Mouse (Mus musculus) hindbrain, embryonic 12.5 days (tissue): Measurements from ENCODE around the gene Tnrc6b. TPM values are rescaled to one million over a fixed set of nuclear protein-coding genes. Genes with fewer than 3 reads are reported as not detected.

Experiments used
- ATAC-seq: fragments of 200-750 bp; cut with Nextera tagmentation; 2 replicates; pipeline ENCODE4 v1.8.0; 2017; ENCODE audit warnings: moderate TSS enrichment; ENCODE audit not compliant: low FRiP score
- H3K27ac ChIP-seq: fragments of 300-500 bp; sonication (generic); 2 replicates; pipeline ENCODE4 v1.5.1; 2016; ENCODE audit warnings: mild to moderate bottlenecking
- H3K27me3 ChIP-seq: fragments of 300-500 bp; sonication (generic); 2 replicates; pipeline ENCODE4 v1.6.1; 2016; ENCODE audit warnings: mild to moderate bottlenecking
- H3K36me3 ChIP-seq: fragments of 300-500 bp; sonication (generic); 2 replicates; pipeline ENCODE4 v1.6.1; 2016; ENCODE audit warnings: mild to moderate bottlenecking
- H3K4me1 ChIP-seq: fragments of 300-500 bp; sonication (generic); 2 replicates; pipeline ENCODE4 v1.6.1; 2016
- H3K4me2 ChIP-seq: fragments of 300-500 bp; sonication (generic); replicated peaks from 2 replicates; pipeline ENCODE4 v1.6.1; 2016; ENCODE audit warnings: mild to moderate bottlenecking
- H3K4me3 ChIP-seq: fragments of 300-500 bp; sonication (generic); 2 replicates; pipeline ENCODE4 v1.5.1; 2016; ENCODE audit warnings: mild to moderate bottlenecking
- H3K9ac ChIP-seq: fragments of 300-500 bp; sonication (generic); 2 replicates; pipeline ENCODE4 v1.6.1; 2016; ENCODE audit warnings: mild to moderate bottlenecking, moderate library complexity
- H3K9me3 ChIP-seq: fragments of 300-500 bp; sonication (generic); replicated peaks from 2 replicates; pipeline ENCODE4 v1.6.1; 2016; ENCODE audit warnings: mild to moderate bottlenecking
- WGBS: fragments of 180-500 bp; shearing (Covaris S2); methylation state at CpG from one replicate; pipeline ENCODE4 v1.1.7; 2016; 5-methylcytosine and 5-hydroxymethylcytosine counted together
- polyA plus RNA-seq: library from polyadenylated mRNA; unstranded; fragments of >200 nt; fragmentation: Nextera tagmentation; extraction: Ambion mirVana; gene quantifications from 2 replicates; pipeline ENCODE4 v1.2.1, GENCODE M21; 2016

Tnrc6b gene
- polyA plus RNA-seq, 1 experiment from 2014 or later: 55.6 TPM

GRCm38 (mm10) chr15:80780154-80780751, 69.1 kb downstream of the Tnrc6b start:
- Histone ChIP-seq H3K4me2 (no peak overlapping the region), H3K27me3 (no peaks in the 10 kb centered on the region), H3K4me3 (no peak overlapping the region), H3K36me3 (no peaks in the 10 kb centered on the region), H3K27ac (no peak overlapping the region), H3K4me1 (no peaks in the 10 kb centered on the region), H3K9me3 (no peaks in the 10 kb centered on the region), H3K9ac (no peak overlapping the region)
- 91% methylated on average over 5 of the region's 5 CpGs for WGBS
- no peak for ATAC-seq

DNA sequence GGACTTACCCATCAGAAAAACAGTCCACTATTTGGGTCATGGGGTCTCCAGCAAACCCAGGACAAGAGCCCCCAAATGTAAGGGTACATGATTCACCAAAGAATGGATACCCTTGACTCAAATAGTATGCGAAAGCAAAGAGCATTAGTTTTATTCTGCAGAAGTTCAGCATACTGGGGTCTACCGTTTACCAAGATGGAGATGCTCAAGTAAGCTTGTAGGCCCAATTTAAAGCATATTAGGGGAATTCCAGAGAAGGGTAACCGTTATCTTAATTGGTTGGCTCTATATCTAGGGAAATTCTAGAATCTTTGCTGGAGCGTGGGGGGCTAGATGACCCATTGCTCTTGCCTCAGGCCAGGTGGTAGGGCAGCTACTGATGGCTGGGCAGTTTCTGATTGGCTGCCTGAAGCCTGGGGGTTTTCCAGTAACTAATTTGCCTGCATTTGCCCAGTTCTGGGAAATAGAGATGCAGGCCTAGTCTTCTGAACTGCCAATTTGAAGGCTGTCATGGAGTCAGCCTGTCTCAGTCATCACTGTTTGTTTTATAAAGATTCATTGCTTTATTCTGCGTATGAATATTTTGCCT, 70.2 kb downstream of the Tnrc6b start:
- H3K4me1 ChIP-seq: no peaks in the 10 kb centered on the region
- 87% methylated on average over 5 of the region's 5 CpGs for WGBS
- no peaks in the 10 kb centered on the region for H3K9me3 ChIP-seq
- H3K36me3 ChIP-seq: no peaks in the 10 kb centered on the region
- H3K4me3 ChIP-seq: no peak overlapping the region
- no peak overlapping the region for H3K4me2 ChIP-seq
- H3K27me3 ChIP-seq: no peaks in the 10 kb centered on the region
- no peak overlapping the region for H3K27ac ChIP-seq
- no peak for ATAC-seq
- no peak overlapping the region for H3K9ac ChIP-seq

DNA sequence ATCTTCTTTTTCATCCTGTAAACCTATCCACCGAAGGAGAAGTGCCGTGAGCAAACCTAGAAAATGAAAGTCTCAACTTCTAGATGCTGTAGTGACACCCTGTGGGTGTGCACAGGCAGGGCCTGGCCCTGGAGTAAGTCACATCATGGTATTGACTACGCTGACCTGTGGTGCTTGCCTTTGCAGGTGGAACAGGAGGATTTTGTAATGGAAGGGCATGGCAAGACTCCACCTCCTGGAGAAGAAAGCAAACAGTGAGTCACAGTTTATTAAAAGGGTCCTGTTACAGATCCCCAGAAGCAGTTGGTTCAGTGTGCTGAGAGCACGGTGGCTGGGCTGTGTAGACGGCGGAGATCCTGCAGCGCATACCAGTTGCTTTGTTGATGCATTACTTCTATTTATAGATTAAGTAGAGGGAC, 73.4 kb downstream of the Tnrc6b start:
- no peak overlapping the region for H3K4me2 ChIP-seq
- no peak overlapping the region for H3K4me3 ChIP-seq
- ATAC-seq: no peak
- H3K9ac ChIP-seq: no peak overlapping the region
- H3K4me1 ChIP-seq: no peaks in the 10 kb centered on the region
- no peaks in the 10 kb centered on the region for H3K36me3 ChIP-seq
- no peaks in the 10 kb centered on the region for H3K27me3 ChIP-seq
- no peaks in the 10 kb centered on the region for H3K9me3 ChIP-seq
- 64% methylated on average over 7 of the region's 7 CpGs for WGBS
- H3K27ac ChIP-seq: no peak overlapping the region

GRCm38 (mm10) chr15:80785699-80786098, 74.6 kb downstream of the Tnrc6b start:
- Histone ChIP-seq H3K9ac (no peak overlapping the region), H3K36me3 (no peaks in the 10 kb centered on the region), H3K4me2 (no peak overlapping the region), H3K27ac (no peak overlapping the region), H3K9me3 (no peaks in the 10 kb centered on the region), H3K4me1 (no peaks in the 10 kb centered on the region), H3K27me3 (no peaks in the 10 kb centered on the region), H3K4me3 (no peak overlapping the region)
- WGBS: 89% methylated on average over 1 of the region's 1 CpGs
- ATAC-seq: no peak

DNA sequence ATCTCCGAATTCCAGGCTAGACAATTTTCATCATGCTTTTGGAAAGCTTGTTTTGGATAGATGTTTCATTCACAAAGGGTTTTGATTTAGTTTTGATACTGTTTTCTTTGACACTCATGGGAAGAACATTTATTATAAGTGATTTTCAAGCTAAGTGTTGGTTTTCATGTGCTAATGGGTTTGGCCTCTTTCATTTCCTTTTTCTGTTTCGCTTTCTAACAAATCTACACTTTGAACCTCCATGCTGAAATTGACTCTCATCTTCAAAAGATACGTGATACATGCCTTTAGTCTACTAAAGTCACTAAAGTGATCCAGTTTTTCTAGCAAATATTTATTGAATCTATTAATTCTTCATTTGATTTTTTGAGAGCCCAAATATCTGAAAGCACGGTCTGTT, 76.6 kb downstream of the Tnrc6b start:
- H3K4me3 ChIP-seq: no peak overlapping the region
- no peak overlapping the region for H3K27ac ChIP-seq
- H3K4me2 ChIP-seq: no peak overlapping the region
- WGBS: 89% methylated on average over 4 of the region's 4 CpGs
- H3K4me1 ChIP-seq: no peaks in the 10 kb centered on the region
- no peak for ATAC-seq
- H3K9ac ChIP-seq: no peak overlapping the region
- H3K36me3 ChIP-seq: no peaks in the 10 kb centered on the region
- H3K27me3 ChIP-seq: no peaks in the 10 kb centered on the region
- H3K9me3 ChIP-seq: no peaks in the 10 kb centered on the region

- Histone ChIP-seq H3K9ac (no peak overlapping the region), H3K36me3 (no peaks in the 10 kb centered on the region), H3K4me2 (no peak overlapping the region), H3K27me3 (no peaks in the 10 kb centered on the region), H3K4me3 (no peak overlapping the region), H3K9me3 (no peaks in the 10 kb centered on the region), H3K27ac (no peak overlapping the region), H3K4me1 (peaks cover 3% of the 10 kb centered on the region)
- 76% methylated on average over 3 of the region's 3 CpGs for WGBS
- ATAC-seq: no peak
These were observed 81.4 kb downstream of the Tnrc6b start for GRCm38 (mm10) chr15:80792556-80792955.

GRCm38 (mm10) chr15:80795076-80795475, 84.0 kb downstream of the Tnrc6b start:
- peaks cover 6% of the 10 kb centered on the region for H3K4me1 ChIP-seq
- WGBS: 94% methylated on average over 1 of the region's 1 CpGs
- no peaks in the 10 kb centered on the region for H3K27me3 ChIP-seq
- H3K9me3 ChIP-seq: no peaks in the 10 kb centered on the region
- no peak overlapping the region for H3K4me3 ChIP-seq
- ATAC-seq: no peak
- H3K9ac ChIP-seq: no peak overlapping the region
- no peak overlapping the region for H3K4me2 ChIP-seq
- H3K27ac ChIP-seq: no peak overlapping the region
- H3K36me3 ChIP-seq: no peaks in the 10 kb centered on the region

- ATAC-seq: peak; percentile 66
- Histone ChIP-seq H3K4me2 (peak overlapping the region; percentile 56), H3K27me3 (no peaks in the 10 kb centered on the region), H3K9me3 (no peaks in the 10 kb centered on the region), H3K9ac (peak overlapping the region; percentile 56), H3K36me3 (no peaks in the 10 kb centered on the region), H3K27ac (peak overlapping the region; percentile 81), H3K4me1 (peaks cover 21% of the 10 kb centered on the region), H3K4me3 (peak overlapping the region; percentile 58)
- under 1% methylated on average over 6 of the region's 6 CpGs for WGBS
These were observed 86.6 kb downstream of the Tnrc6b start for GRCm38 (mm10) chr15:80797757-80798156.

- Histone ChIP-seq H3K36me3 (no peaks in the 10 kb centered on the region), H3K4me2 (peak overlapping the region; percentile 65), H3K4me3 (peak overlapping the region; percentile 58), H3K27ac (peak overlapping the region; percentile 92), H3K27me3 (no peaks in the 10 kb centered on the region), H3K9me3 (no peaks in the 10 kb centered on the region), H3K4me1 (peaks cover 29% of the 10 kb centered on the region), H3K9ac (peak overlapping the region; percentile 83)
- ATAC-seq: peak; percentile 90
- under 1% methylated on average over 17 of the region's 17 CpGs for WGBS
These were observed 87.4 kb downstream of the Tnrc6b start for GRCm38 (mm10) chr15:80798367-80799073.

GRCm38 (mm10) chr15:80799074-80799633, 88.0 kb downstream of the Tnrc6b start:
- Histone ChIP-seq H3K9me3 (no peaks in the 10 kb centered on the region), H3K4me3 (peak overlapping the region; percentile 58), H3K9ac (peak overlapping the region; percentile 83), H3K27me3 (no peaks in the 10 kb centered on the region), H3K27ac (peak overlapping the region; percentile 92), H3K4me2 (peak overlapping the region; percentile 65), H3K4me1 (peaks cover 30% of the 10 kb centered on the region), H3K36me3 (no peaks in the 10 kb centered on the region)
- WGBS: under 1% methylated on average over 10 of the region's 10 CpGs
- peak; percentile 61 for ATAC-seq

GRCm38 (mm10) chr15:80799634-80800137, 88.6 kb downstream of the Tnrc6b start:
- WGBS: 0% methylated on average over 10 of the region's 10 CpGs

GRCm38 (mm10) chr15:80800201-80800600, 89.1 kb downstream of the Tnrc6b start:
- Histone ChIP-seq H3K36me3 (no peaks in the 10 kb centered on the region), H3K4me2 (peak overlapping the region; percentile 65), H3K9me3 (no peaks in the 10 kb centered on the region), H3K27me3 (no peaks in the 10 kb centered on the region), H3K4me1 (peaks cover 35% of the 10 kb centered on the region), H3K4me3 (peak overlapping the region; percentile 58), H3K9ac (peak overlapping the region; percentile 83), H3K27ac (no peak overlapping the region; the same call in 1 of the 2 replicates)
- WGBS: 12% methylated on average over 3 of the region's 3 CpGs
- ATAC-seq: no peak

More at GRCm38 (mm10) chr15:80799634-80800137, 88.6 kb downstream of the Tnrc6b start:
- peaks cover 34% of the 10 kb centered on the region for H3K4me1 ChIP-seq
- H3K4me2 ChIP-seq: peak overlapping the region; percentile 65
- peak overlapping the region; percentile 83 for H3K9ac ChIP-seq
- no peaks in the 10 kb centered on the region for H3K27me3 ChIP-seq
- 0 out of 2 replicates have a peak, but pooled peaks have one; percentile 55 for ATAC-seq
- no peaks in the 10 kb centered on the region for H3K36me3 ChIP-seq
- H3K4me3 ChIP-seq: peak overlapping the region; percentile 58
- H3K9me3 ChIP-seq: no peaks in the 10 kb centered on the region
- peak overlapping the region; percentile 92 for H3K27ac ChIP-seq
